Mouse (Mus musculus) kidney, adult 2 months (tissue): Measurements from ENCODE around the gene Ak1.

ENCODE experiments used
- CTCF ChIP-seq: fragments of 200-500 bp; conservative IDR thresholded peaks from 2 replicates; pipeline ENCODE4 v1.5.1; 2011; ENCODE audit warnings: low read depth, mild to moderate bottlenecking, control low read depth, low read length, moderate library complexity, mixed read lengths; ENCODE audit not compliant: insufficient read depth, insufficient read length
- POLR2A ChIP-seq: fragments of 200-500 bp; IDR thresholded peaks from one replicate; pipeline ENCODE4 v1.6.1; 2011; ENCODE audit warnings: low read depth, low read length, control low read depth

GRCm38 (mm10) chr2:32581450-32582095 lies 40.0 kb upstream of the Ak1 start:
- TF ChIP-seq POLR2A (no peak), CTCF (no peak)
